Mouse (Mus musculus) heart, postnatal 10 days (tissue): ENCODE data around the gene Tmem189. TPM values are rescaled to one million over a fixed set of nuclear protein-coding genes. Genes with fewer than 3 reads are reported as not detected.
"Not testable (repeated sequence)": the region's sequence is repeated elsewhere in the genome, so short reads cannot be mapped to it uniquely, and the experiment has no call there.

Experiments
- DNase-seq, 2 experiments: peaks; one replicate each; pipeline ENCODE4 v3.0.0; 2021
- intact Hi-C: fragments of 180-260 bp; cut with DNase I; formaldehyde crosslinking; loops from one replicate; pipeline ENCODE4 v1.15.1; 2025
- total RNA-seq, 2 experiments: library from RNA; stranded (reverse); gene quantifications; 2 replicates each; pipeline ENCODE4 v1.2.3; 2021

Tmem189 gene
- total RNA-seq, 2 experiments from 2014 or later = 37.9 to 40.5 TPM

GRCm38 (mm10) chr2:167629665-167630209 lies 59.9 kb downstream of the Tmem189 start:
- DNase-seq = no peak
- intact Hi-C loops = no loop called here

GRCm38 (mm10) chr2:167628872-167629271 lies 60.8 kb downstream of the Tmem189 start:
- peak; percentile 60 to 69 for DNase-seq
- intact Hi-C loops = no loop called here

- DNase-seq = no peak
- intact Hi-C loops = no loop called here
These were observed 62.6 kb downstream of the Tmem189 start for GRCm38 (mm10) chr2:167627019-167627418.

GRCm38 (mm10) chr2:167625670-167626069 lies 64.0 kb downstream of the Tmem189 start:
- DNase-seq = no peak

GRCm38 (mm10) chr2:167624368-167625075 lies 65.1 kb downstream of the Tmem189 start:
- no peak for DNase-seq
- intact Hi-C loops = no loop called here

More at GRCm38 (mm10) chr2:167625670-167626069, 64.0 kb downstream of the Tmem189 start:
- intact Hi-C loops = no loop called here

GRCm38 (mm10) chr2:167622965-167623364 lies 66.7 kb downstream of the Tmem189 start:
- DNase-seq = no peak
- intact Hi-C loops = no loop called here

GRCm38 (mm10) chr2:167622352-167622751 lies 67.3 kb downstream of the Tmem189 start:
- intact Hi-C loops = no loop called here
- no peak for DNase-seq

GRCm38 (mm10) chr2:167621255-167622087 lies 68.2 kb downstream of the Tmem189 start:
- no peak for DNase-seq
- intact Hi-C loops = no loop called here

GRCm38 (mm10) chr2:167617472-167617871 lies 72.2 kb downstream of the Tmem189 start:
- intact Hi-C loops = no loop called here
- no peak for DNase-seq

GRCm38 (mm10) chr2:167617034-167617433 lies 72.6 kb downstream of the Tmem189 start:
- DNase-seq = no peak
- intact Hi-C loops = no loop called here

- intact Hi-C loops, DNase-seq: not testable (repeated sequence)
These were observed 76.3 kb downstream of the Tmem189 start for GRCm38 (mm10) chr2:167613335-167613734.

- intact Hi-C loops = no loop called here
- no peak for DNase-seq
These were observed 77.5 kb downstream of the Tmem189 start for GRCm38 (mm10) chr2:167612122-167612521.

- no peak for DNase-seq
- intact Hi-C loops = no loop called here
These were observed 78.3 kb downstream of the Tmem189 start for GRCm38 (mm10) chr2:167611287-167611686.

- intact Hi-C loops = no loop called here
- DNase-seq = no peak
These were observed 82.9 kb downstream of the Tmem189 start for GRCm38 (mm10) chr2:167606745-167607123.

GRCm38 (mm10) chr2:167605817-167606744 lies 83.5 kb downstream of the Tmem189 start:
- no peak for DNase-seq
- intact Hi-C loops = loop anchor here (1.0 kb wide), 2 partner anchors 69 to 74 kb away; no protein-coding TSS in a partner anchor

- DNase-seq = peak; percentile 93 to 97
- intact Hi-C loops = loop anchor here (1.0 kb wide), 2 partner anchors 68 to 73 kb away; no protein-coding TSS in a partner anchor
These were observed 84.3 kb downstream of the Tmem189 start for GRCm38 (mm10) chr2:167605178-167605794.

- intact Hi-C loops = no loop called here
- DNase-seq = peak; percentile 63 to 67
These were observed 86.6 kb downstream of the Tmem189 start for GRCm38 (mm10) chr2:167602978-167603377.

- no peak for DNase-seq
- intact Hi-C loops = no loop called here
These were observed 87.3 kb downstream of the Tmem189 start for GRCm38 (mm10) chr2:167602364-167602763.

GRCm38 (mm10) chr2:167600481-167600995 lies 89.1 kb downstream of the Tmem189 start:
- DNase-seq = no peak
- intact Hi-C loops = no loop called here

- intact Hi-C loops = no loop called here
- no peak for DNase-seq
These were observed 89.7 kb downstream of the Tmem189 start for GRCm38 (mm10) chr2:167599917-167600316.
